Mouse (Mus musculus) forebrain, embryonic 12.5 days (tissue): ENCODE data around the gene Maml1. TPM values are rescaled to one million over a fixed set of nuclear protein-coding genes. Genes with fewer than 3 reads are reported as not detected.

ENCODE experiments used
- ATAC-seq: fragments of 200-750 bp; cut with Nextera tagmentation; 2 replicates; pipeline ENCODE4 v1.8.0; 2017; ENCODE audit warnings: moderate TSS enrichment; ENCODE audit not compliant: low FRiP score
- H3K27ac ChIP-seq: fragments of 300-500 bp; sonication (generic); 2 replicates; pipeline ENCODE4 v1.5.1; 2016; ENCODE audit warnings: mild to moderate bottlenecking
- H3K27me3 ChIP-seq: fragments of 300-500 bp; sonication (generic); 2 replicates; pipeline ENCODE4 v1.6.1; 2016; ENCODE audit warnings: mild to moderate bottlenecking
- H3K36me3 ChIP-seq: fragments of 300-500 bp; sonication (generic); replicated peaks from 2 replicates; pipeline ENCODE4 v1.6.1; 2016; ENCODE audit warnings: mild to moderate bottlenecking
- H3K4me1 ChIP-seq: fragments of 300-500 bp; sonication (generic); 2 replicates; pipeline ENCODE4 v1.6.1; 2016
- H3K4me2 ChIP-seq: fragments of 300-500 bp; sonication (generic); 2 replicates; pipeline ENCODE4 v1.6.1; 2016; ENCODE audit warnings: mild to moderate bottlenecking, moderate library complexity
- H3K4me3 ChIP-seq: fragments of 300-500 bp; sonication (generic); replicated peaks from 2 replicates; pipeline ENCODE4 v1.5.1; 2016; ENCODE audit warnings: mild to moderate bottlenecking
- H3K9ac ChIP-seq: fragments of 300-500 bp; sonication (generic); 2 replicates; pipeline ENCODE4 v1.6.1; 2016; ENCODE audit warnings: mild to moderate bottlenecking
- H3K9me3 ChIP-seq: fragments of 300-500 bp; sonication (generic); 2 replicates; pipeline ENCODE4 v1.6.1; 2016
- WGBS: fragments of 180-500 bp; shearing (Covaris S2); methylation state at CpG from one replicate; pipeline ENCODE4 v1.1.7; 2016; 5-methylcytosine and 5-hydroxymethylcytosine counted together
- polyA plus RNA-seq: library from polyadenylated mRNA; unstranded; fragments of >200 nt; fragmentation: Nextera tagmentation; extraction: Ambion mirVana; gene quantifications from 2 replicates; pipeline ENCODE4 v1.2.1, GENCODE M21; 2016

Maml1 gene
- polyA plus RNA-seq, 1 experiment from 2014 or later, result 5.5 TPM

DNA sequence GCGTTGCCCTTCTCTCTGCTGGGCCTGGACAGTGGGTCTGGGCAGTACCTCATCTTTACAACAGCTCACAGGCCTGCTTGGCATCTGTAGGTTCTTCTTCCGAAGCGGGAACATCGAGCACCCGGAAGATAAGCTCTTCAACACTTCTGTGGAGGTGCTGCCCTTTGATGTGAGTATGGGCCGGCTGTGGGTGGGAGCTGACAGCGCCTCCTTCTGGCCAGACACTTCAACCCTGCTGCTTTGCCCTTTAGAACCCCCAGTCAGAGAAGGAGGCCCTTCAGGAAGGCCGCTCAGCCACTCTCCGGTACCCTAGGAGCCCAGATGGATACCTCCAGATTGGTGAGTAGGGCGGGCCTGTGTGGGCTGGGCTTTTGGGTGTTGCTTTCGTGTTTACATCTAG lies 58.1 kb downstream of the Maml1 start:
- H3K4me2 ChIP-seq, result no peak overlapping the region
- peaks cover 21% of the 10 kb centered on the region for H3K4me1 ChIP-seq
- peaks cover 45% of the 10 kb centered on the region for H3K36me3 ChIP-seq
- peaks cover 52% of the 10 kb centered on the region for H3K27me3 ChIP-seq
- 82% methylated on average over 11 of the region's 11 CpGs for WGBS
- H3K4me3 ChIP-seq, result no peak overlapping the region
- H3K27ac ChIP-seq, result no peak overlapping the region
- no peak for ATAC-seq
- no peaks in the 10 kb centered on the region for H3K9me3 ChIP-seq
- no peak overlapping the region for H3K9ac ChIP-seq

DNA sequence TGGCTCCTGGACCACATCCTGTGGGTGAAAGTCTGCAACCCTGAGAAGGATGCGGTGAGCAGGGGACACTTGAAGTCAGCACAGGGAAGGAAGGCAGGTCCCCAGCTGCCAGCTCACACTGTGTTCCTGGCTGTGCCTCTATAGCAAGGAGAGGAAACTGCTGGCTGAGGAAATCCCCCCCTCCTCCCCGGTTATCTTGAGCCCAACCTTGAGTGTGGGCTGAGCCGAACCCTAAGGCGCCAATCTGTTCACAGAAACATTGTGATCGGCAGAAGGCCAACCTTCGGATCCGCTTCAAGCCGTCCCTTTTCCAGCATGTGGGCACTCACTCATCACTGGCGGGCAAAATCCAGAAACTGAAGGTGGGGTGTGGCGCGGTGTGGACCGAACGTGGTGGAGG lies 59.1 kb downstream of the Maml1 start:
- no peaks in the 10 kb centered on the region for H3K9me3 ChIP-seq
- H3K4me2 ChIP-seq, result no peak overlapping the region
- no peak overlapping the region for H3K27ac ChIP-seq
- H3K9ac ChIP-seq, result no peak overlapping the region
- H3K36me3 ChIP-seq, result peaks cover 45% of the 10 kb centered on the region
- no peak overlapping the region for H3K4me3 ChIP-seq
- H3K27me3 ChIP-seq, result peaks cover 50% of the 10 kb centered on the region
- ATAC-seq, result no peak
- peaks cover 28% of the 10 kb centered on the region for H3K4me1 ChIP-seq
- 96% methylated on average over 13 of the region's 13 CpGs for WGBS

DNA sequence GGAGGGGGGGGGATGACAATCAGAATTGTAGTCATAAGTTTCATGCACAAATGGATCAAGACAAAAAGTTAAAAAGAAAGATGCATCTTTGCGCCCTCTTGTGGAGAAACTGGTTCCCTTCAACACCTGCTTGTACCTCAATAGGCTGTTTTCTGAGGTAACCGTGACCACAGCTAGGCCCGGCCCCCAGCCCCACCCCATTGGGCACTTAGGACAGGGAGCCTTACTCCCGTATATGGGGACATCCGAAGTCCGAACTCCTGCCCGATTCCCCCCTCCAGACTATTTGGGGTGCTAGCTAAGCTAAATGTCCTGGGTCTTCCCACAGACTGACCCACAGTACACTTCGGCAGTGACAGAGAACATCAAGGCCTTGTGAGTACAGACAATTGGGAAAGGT lies 60.7 kb downstream of the Maml1 start:
- Histone ChIP-seq H3K36me3 (peaks cover 45% of the 10 kb centered on the region), H3K4me3 (no peak overlapping the region), H3K27me3 (peaks cover 41% of the 10 kb centered on the region), H3K9ac (no peak overlapping the region), H3K4me1 (peaks cover 33% of the 10 kb centered on the region), H3K9me3 (no peaks in the 10 kb centered on the region), H3K4me2 (peak overlapping the region; percentile 52), H3K27ac (no peak overlapping the region)
- WGBS, result 21% methylated on average over 8 of the region's 8 CpGs
- ATAC-seq, result no peak

DNA sequence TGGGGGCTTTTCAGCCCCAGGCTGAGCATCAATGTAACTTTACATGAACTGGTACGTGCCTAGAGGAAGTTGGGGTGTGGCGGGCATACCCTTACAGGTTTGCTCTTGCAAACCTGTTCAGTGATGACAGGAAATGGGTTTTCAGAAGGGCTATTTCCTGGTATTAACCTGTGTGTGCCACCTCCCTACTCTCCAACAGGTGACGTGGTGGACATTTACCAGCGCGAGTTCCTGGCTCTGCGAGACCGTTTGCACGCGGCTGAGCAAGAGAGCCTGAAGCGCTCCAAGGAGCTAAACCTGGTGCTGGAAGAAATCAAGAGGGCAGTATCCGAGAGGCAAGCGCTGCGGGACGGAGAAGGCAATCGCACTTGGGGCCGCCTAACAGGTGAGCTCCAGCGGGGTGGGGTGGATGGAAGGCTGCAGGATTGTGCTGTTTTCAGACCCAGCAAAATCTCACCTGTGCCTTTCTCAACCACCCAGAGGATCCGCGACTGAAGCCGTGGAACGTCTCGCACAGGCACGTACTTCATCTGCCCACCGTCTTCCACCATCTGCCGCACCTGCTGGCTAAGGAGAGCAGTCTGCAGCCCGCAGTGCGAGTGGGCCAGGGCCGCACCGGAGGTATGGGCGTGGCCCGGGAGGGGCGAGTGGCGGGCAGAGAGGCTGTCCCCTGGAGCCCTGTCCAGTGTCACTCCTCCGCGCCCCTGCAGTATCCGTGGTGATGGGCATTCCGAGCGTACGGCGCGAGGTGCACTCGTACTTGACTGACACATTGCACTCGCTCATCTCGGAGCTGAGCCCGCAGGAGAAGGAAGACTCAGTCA lies 61.4 kb downstream of the Maml1 start:
- peak overlapping the region; percentile 23 for H3K4me3 ChIP-seq
- peaks cover 35% of the 10 kb centered on the region for H3K27me3 ChIP-seq
- peak overlapping the region; percentile 52 for H3K4me2 ChIP-seq
- WGBS, result 21% methylated on average over 45 of the region's 45 CpGs
- 0 out of 2 replicates have a peak overlapping the region, but pooled peaks have one; percentile 36 for H3K9ac ChIP-seq
- peak; percentile 24; the same call in 1 of the 2 replicates for ATAC-seq
- peaks cover 45% of the 10 kb centered on the region for H3K36me3 ChIP-seq
- no peaks in the 10 kb centered on the region for H3K9me3 ChIP-seq
- peak overlapping the region; percentile 31; the same call in 1 of the 2 replicates for H3K27ac ChIP-seq
- peaks cover 33% of the 10 kb centered on the region for H3K4me1 ChIP-seq

DNA sequence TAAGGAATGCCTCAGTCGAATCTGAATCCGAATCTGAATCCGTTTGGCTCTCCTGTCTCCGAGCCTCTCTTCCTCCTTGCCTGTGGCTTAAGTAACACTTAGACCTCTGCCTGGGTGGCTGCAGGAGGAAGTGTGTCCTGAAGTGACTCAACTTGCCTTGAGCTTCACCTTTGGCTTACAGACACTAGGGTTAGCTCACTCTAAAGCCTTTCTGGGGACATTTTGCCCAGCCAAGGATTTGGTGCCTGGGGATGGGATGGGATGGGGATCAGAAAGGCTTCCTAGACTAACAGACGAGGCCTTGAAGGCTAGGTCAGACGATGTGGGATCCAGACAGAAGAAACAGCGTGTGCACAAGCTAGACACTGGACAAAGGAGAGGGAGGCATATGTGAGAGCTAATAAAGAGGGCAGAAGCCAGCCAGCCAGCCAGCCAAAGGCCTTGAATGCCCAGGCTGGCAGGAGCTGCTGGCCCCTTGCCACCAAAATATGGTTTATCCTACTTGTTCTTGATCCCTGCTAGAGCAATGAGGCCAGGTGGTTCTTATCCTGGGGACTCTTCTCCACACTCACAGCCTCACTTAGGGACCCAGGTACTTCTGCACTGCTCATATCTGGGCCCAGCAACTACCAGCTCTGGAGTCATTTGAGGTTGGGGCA lies 62.7 kb downstream of the Maml1 start:
- Histone ChIP-seq H3K36me3 (peaks cover 34% of the 10 kb centered on the region), H3K27ac (no peak overlapping the region), H3K27me3 (peaks cover 31% of the 10 kb centered on the region), H3K9ac (no peak overlapping the region), H3K9me3 (no peaks in the 10 kb centered on the region), H3K4me3 (no peak overlapping the region), H3K4me1 (peaks cover 34% of the 10 kb centered on the region), H3K4me2 (no peak overlapping the region)
- no peak for ATAC-seq
- WGBS, result 43% methylated on average over 7 of the region's 7 CpGs

DNA sequence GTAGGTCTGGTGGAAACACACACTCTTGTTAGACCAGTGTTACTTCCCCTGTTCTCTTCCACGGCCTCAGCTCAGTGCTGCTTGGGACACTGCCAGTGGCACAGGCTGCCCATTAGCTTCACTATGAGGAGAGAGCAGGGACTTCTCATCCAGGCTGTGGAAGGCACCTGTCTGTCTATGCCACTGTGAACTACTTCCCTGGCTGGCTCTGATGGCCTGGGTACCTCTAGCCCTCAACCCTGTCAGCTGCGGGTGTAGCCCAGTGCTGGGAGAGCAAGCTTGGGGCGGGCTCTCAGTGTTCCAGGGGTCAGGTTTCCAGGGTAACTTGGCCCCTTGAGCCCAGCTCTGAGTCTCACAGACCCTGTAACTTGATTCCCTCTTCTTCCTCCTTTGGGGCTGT lies 63.3 kb downstream of the Maml1 start:
- Histone ChIP-seq H3K9me3 (no peaks in the 10 kb centered on the region), H3K36me3 (peaks cover 28% of the 10 kb centered on the region), H3K4me2 (no peak overlapping the region), H3K9ac (0 out of 2 replicates have a peak overlapping the region, but pooled peaks have one; percentile 25), H3K27me3 (peaks cover 31% of the 10 kb centered on the region), H3K27ac (no peak overlapping the region), H3K4me1 (peaks cover 38% of the 10 kb centered on the region), H3K4me3 (no peak overlapping the region)
- WGBS, result 25% methylated on average over 3 of the region's 3 CpGs
- no peak for ATAC-seq

DNA sequence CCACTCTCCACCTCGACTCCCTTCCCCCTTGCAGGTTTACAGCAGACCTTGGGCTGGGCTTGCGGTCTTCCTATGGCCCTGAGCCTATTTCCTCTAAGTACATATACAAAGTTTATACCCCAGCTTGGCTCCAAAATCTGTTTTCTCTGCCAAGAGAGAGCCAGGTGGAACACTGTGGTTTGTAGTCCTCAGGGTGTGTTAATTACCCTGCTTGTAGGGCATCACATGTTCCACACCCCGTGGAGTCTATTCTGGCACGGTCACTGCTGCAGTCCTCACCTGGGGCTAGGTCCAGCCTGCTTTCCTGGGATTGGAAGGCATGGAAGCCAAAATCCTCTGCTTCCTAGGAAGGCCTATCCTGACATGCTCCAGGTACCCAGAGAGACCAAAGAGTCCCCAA lies 64.4 kb downstream of the Maml1 start:
- H3K27me3 ChIP-seq, result peaks cover 37% of the 10 kb centered on the region
- H3K27ac ChIP-seq, result no peak overlapping the region
- no peak overlapping the region for H3K4me2 ChIP-seq
- H3K9ac ChIP-seq, result no peak overlapping the region
- WGBS, result 98% methylated on average over 4 of the region's 4 CpGs
- H3K4me3 ChIP-seq, result no peak overlapping the region
- peaks cover 18% of the 10 kb centered on the region for H3K36me3 ChIP-seq
- no peak for ATAC-seq
- H3K4me1 ChIP-seq, result peaks cover 49% of the 10 kb centered on the region
- no peaks in the 10 kb centered on the region for H3K9me3 ChIP-seq

DNA sequence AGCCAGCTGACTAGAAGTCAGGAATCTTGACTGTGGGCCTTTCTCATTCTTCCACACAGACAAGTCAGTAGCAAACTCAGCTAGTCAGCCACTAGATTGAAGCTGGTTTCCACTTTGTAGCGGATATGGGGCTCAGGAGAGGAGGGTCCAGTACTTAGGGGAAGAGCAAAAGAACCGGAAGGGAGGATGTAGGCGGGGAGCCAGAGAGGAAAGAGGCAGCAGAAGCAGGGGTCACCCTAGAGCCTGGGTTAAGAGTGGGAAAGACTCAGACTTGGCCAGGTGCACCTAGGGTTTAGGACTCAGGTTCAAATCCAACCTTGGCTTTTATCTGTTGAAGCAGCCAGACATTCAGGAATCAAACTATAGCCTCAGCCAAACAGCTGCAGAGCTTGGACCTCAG lies 64.9 kb downstream of the Maml1 start:
- H3K4me3 ChIP-seq, result no peak overlapping the region
- H3K9me3 ChIP-seq, result no peaks in the 10 kb centered on the region
- no peak for ATAC-seq
- 0 out of 2 replicates have a peak overlapping the region, but pooled peaks have one; percentile 99 for H3K9ac ChIP-seq
- H3K4me1 ChIP-seq, result peaks cover 52% of the 10 kb centered on the region
- H3K4me2 ChIP-seq, result peak overlapping the region; percentile 77
- WGBS, result 82% methylated on average over 3 of the region's 3 CpGs
- H3K27me3 ChIP-seq, result peaks cover 37% of the 10 kb centered on the region
- peaks cover 13% of the 10 kb centered on the region for H3K36me3 ChIP-seq
- no peak overlapping the region for H3K27ac ChIP-seq

DNA sequence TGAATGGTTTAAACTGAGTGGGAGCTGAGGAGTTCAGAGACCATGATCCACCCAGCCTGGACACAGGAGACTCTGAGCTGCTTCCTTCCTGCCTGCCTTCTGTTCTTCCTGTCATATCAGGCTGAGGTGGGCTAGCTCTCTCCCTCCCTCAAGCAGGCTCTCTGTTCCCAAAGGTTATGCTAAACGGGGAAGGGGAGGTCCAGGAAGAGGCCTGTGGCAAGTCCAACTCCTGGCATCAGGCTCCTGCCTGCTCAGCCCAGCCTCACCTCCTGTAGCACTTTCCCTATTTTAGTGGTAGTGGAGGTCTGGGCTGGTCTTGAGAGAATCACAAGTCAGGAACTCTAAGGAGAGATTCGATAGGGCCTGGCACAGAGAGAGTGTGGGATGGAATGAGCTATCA lies 65.7 kb downstream of the Maml1 start:
- Histone ChIP-seq H3K4me3 (peak overlapping the region; percentile 90), H3K4me1 (peaks cover 52% of the 10 kb centered on the region), H3K27ac (no peak overlapping the region), H3K27me3 (peaks cover 37% of the 10 kb centered on the region), H3K4me2 (peak overlapping the region; percentile 77), H3K9me3 (no peaks in the 10 kb centered on the region), H3K9ac (peak overlapping the region; percentile 99), H3K36me3 (peaks cover 4% of the 10 kb centered on the region; the same call in 1 of the 2 replicates)
- no peak for ATAC-seq
- 40% methylated on average over 2 of the region's 2 CpGs for WGBS

DNA sequence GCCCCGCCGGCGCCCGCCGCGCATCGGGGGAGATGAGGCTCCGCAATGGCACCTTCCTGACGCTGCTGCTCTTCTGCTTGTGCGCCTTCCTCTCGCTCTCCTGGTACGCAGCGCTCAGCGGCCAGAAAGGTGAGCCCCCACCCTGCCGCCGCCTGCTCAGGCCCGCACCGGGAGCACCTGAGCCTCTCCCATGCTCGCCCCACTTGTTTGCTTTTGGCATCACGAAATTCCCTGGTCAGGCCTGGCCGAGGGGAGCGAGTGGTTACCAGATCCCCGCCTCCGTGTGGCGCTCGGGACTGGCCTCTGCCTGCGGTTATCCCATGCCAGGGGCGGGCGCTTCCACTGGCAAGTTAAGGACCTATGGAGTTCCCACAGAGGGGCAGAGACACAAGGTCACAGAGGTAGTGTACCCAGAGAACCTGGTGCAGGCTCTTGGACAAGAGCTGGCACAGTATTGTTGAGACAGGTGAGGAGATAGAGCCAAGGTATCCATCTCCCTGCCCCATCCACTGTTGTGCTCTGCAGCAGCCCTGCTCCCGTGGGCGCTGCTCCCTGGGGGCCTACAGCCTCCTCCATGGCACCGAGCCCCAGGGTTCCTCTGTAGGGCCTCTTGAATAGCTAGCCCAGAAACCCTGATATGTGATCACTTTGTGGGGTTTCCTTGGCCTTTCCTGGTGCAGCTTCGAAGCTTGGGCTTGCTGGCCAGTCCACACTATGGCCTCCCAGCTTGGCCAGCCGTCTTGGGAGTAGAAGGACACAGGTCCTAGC lies 66.3 kb downstream of the Maml1 start:
- Histone ChIP-seq H3K4me2 (peak overlapping the region; percentile 77), H3K9me3 (no peaks in the 10 kb centered on the region), H3K27me3 (peaks cover 35% of the 10 kb centered on the region), H3K4me1 (peaks cover 48% of the 10 kb centered on the region), H3K36me3 (peaks cover 2% of the 10 kb centered on the region; the same call in 1 of the 2 replicates), H3K4me3 (peak overlapping the region; percentile 90), H3K27ac (peak overlapping the region; percentile 91), H3K9ac (peak overlapping the region; percentile 99)
- WGBS, result 4% methylated on average over 33 of the region's 34 CpGs
- peak; percentile 21 for ATAC-seq

DNA sequence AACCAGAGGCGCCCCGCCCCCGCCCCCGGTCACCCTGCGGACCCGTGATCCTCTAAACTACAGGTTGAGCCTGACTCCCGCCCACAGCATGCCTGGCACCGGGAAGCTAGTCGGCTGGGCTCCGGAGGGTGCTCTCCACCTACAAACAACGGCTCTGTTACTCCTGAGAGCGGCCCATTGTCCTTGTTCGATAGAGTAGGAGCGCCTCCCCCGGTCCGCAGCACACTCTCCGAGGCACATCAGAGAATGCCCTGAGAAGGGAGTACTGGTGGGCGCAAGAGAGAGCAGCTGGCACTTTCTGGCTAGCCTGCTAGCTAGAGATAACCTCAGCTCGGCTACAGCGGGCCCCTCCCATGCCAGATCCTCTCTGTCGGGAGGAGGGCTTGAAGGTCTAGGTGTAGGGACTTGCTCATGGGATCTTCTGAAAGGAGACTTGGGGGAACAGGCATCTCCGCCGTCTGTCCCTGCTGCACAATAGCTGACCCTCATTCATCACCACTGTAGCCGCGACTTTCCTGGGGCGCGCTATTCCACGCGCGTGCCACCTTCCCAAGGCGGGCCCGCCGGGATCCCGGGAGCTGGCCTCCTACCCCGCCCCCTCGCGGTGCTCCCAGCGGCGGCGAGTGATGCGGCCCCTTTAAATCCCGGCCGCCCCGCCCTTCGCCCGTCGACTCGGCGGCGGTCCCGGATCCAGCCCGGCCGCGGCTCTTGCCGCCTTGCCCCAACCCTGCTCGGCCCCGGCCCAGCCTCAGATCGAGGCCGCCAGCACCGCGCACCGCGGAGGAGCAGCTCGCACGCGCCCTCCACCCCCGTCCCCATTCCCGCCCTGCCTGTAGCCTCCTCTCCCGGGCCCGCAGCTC lies 67.2 kb downstream of the Maml1 start:
- Histone ChIP-seq H3K9me3 (no peaks in the 10 kb centered on the region), H3K36me3 (no peaks in the 10 kb centered on the region), H3K4me2 (peak overlapping the region; percentile 77), H3K27me3 (peaks cover 26% of the 10 kb centered on the region), H3K9ac (peak overlapping the region; percentile 99), H3K4me3 (peak overlapping the region; percentile 90), H3K27ac (peak overlapping the region; percentile 91), H3K4me1 (peaks cover 47% of the 10 kb centered on the region)
- WGBS, result under 1% methylated on average over 67 of the region's 70 CpGs
- peak; percentile 88 for ATAC-seq
